Mouse (Mus musculus) erythroblast, embryonic 14.5 days (primary cell): Measurements from ENCODE around the gene Syne1.

ENCODE experiments used
- GATA1 ChIP-seq: IDR thresholded peaks from 2 replicates; pipeline ENCODE4 v1.6.1; 2012; ENCODE audit warnings: low read length, inconsistent platforms, mixed read lengths
- TAL1 ChIP-seq: IDR thresholded peaks from 3 replicates; pipeline ENCODE4 v1.6.1; 2012; ENCODE audit warnings: low read length, inconsistent platforms, mixed read lengths

GRCm38 (mm10) chr10:5253752-5254151 lies 297.5 kb downstream of the Syne1 start:
- TF ChIP-seq GATA1 (no peak), TAL1 (no peak)
